Mouse (Mus musculus): ENCODE measurements around the gene Lmntd1. TPM values are rescaled to one million over a fixed set of nuclear protein-coding genes. Genes with fewer than 3 reads are reported as not detected.

Lmntd1 gene
- polyA plus RNA-seq, 1 experiment from 2014 or later, result not detected

DNA sequence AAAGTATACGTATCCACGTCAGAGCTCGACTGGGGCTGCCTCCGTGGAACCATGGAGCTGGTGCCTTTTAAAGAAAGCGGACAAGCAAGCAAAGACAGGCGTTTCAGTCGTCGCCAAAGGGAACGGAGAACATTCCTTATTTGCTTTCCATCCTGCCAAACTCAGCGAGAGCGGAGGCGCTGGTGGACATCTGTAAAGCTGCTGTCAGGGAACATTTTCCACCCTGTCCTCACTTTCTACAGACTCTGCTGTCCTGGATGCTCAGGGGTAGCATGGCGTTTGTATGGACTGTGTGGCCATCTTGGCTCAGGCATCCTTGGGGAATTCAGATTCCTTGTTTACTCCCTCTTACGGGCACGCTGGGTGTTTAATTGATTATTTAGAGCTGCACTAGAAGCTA, 186.7 kb downstream of the Lmntd1 start:
- ATAC-seq (ENCODE audit: insufficient read depth), result no peak
- Histone ChIP-seq H3K36me3 (replicated peaks) (no peaks in the 10 kb centered on the region), H3K27ac (replicated peaks) (no peak overlapping the region), H3K9me3 (replicated peaks) (no peaks in the 10 kb centered on the region), H3K27me3 (no peaks in the 10 kb centered on the region), H3K4me2 (no peak overlapping the region), H3K9ac (no peak overlapping the region), H3K4me1 (replicated peaks) (no peaks in the 10 kb centered on the region), H3K4me3 (replicated peaks) (no peak overlapping the region)
- 69% methylated on average over 15 of the region's 15 CpGs for WGBS (ENCODE audit: insufficient replicate concordance)

DNA sequence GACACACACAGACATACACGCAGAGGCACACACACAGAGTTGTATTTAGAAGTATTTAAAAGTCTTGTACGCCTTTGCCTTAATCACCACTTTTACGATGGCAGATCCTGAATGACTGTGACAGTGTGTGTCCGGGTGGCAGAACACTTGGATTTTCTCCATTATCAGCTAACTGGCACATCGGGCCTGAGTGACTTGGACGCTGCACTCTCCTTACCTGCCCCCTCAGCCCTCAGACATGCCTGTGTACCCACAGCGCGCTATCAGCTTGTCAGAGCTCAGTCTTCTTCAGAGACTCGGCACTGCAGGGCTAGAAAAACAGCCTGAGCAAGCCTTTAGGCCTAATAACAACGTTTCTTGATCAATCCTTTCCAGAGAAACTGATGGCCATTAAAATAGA, 187.6 kb downstream of the Lmntd1 start:
- no peak overlapping the region for H3K9ac ChIP-seq
- no peaks in the 10 kb centered on the region for H3K27me3 ChIP-seq
- no peak overlapping the region for H3K27ac ChIP-seq (replicated peaks)
- H3K36me3 ChIP-seq (replicated peaks), result no peaks in the 10 kb centered on the region
- H3K4me1 ChIP-seq (replicated peaks), result no peaks in the 10 kb centered on the region
- 66% methylated on average over 10 of the region's 10 CpGs for WGBS (ENCODE audit: insufficient replicate concordance)
- no peaks in the 10 kb centered on the region for H3K9me3 ChIP-seq (replicated peaks)
- H3K4me2 ChIP-seq, result no peak overlapping the region
- no peak for ATAC-seq (ENCODE audit: insufficient read depth)
- no peak overlapping the region for H3K4me3 ChIP-seq (replicated peaks)

DNA sequence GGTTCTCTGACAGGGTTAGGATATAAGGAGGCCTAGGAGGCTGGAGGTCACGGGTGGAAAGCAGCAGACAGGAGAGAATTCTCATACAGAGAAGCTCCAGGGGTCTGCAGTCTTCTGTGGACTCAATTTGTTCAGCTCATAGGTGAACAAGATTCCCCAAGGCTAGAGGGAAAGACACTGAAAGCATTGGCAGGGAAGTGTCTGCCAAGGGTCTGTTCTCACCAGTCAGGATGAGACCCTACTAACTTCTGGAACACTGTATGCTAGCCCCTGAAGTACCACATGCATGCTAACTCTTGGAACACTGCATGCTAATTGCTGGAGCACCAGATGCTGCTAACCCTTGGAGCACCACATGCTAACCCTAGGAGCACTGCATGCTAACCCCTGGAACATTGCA, 190.0 kb downstream of the Lmntd1 start:
- Histone ChIP-seq H3K4me3 (replicated peaks) (no peak overlapping the region), H3K27ac (replicated peaks) (no peak overlapping the region), H3K4me1 (replicated peaks) (no peaks in the 10 kb centered on the region), H3K4me2 (no peak overlapping the region), H3K9me3 (replicated peaks) (no peaks in the 10 kb centered on the region), H3K9ac (no peak overlapping the region), H3K27me3 (no peaks in the 10 kb centered on the region), H3K36me3 (replicated peaks) (no peaks in the 10 kb centered on the region)
- 9% methylated on average over 1 of the region's 1 CpGs for WGBS (ENCODE audit: insufficient replicate concordance)
- ATAC-seq (ENCODE audit: insufficient read depth), result no peak

DNA sequence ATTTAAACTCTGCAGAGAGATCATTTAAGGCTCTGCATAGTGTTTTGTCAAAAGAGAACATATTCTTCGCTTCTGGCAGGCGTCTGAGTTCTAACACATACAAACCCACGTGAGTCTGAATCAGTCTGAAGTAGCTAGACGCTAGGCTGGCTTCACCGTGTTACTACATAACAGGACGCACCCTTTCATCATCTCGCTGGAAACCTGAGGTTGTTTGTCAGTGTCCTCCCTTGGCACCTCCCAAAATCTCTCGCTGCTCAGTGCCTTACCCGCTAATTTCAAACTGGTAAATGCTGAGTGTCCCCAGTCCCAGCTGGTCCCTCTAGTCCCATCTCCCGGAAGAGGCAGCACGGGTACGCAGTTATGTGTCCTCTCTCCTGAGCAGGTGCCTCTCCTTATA, 190.6 kb downstream of the Lmntd1 start:
- no peak for ATAC-seq (ENCODE audit: insufficient read depth)
- 66% methylated on average over 12 of the region's 12 CpGs for WGBS (ENCODE audit: insufficient replicate concordance)
- H3K9me3 ChIP-seq (replicated peaks), result no peaks in the 10 kb centered on the region

DNA sequence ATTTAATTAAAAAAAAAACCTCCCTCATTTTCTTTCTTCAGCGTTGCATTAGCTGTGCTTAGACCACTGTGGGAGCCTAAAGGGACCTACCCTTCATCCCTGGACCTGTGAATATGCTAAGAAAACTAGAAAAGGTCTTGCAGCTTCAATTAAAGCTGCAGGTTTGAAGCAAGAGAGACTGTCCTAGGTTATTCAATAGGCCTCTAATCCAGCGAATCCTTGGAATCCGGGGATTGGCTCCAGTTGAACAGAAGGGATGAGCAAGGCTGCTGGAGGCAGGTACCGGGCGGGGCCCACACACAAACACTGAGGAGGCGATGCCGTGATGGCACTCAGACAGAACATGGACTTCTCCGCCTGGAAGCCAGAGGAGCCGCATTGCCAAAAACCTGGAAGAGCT, 192.5 kb downstream of the Lmntd1 start:
- no peak for ATAC-seq (ENCODE audit: insufficient read depth)
- H3K4me2 ChIP-seq, result no peak overlapping the region
- H3K4me3 ChIP-seq (replicated peaks), result no peak overlapping the region
- H3K27me3 ChIP-seq, result no peaks in the 10 kb centered on the region
- no peak overlapping the region for H3K27ac ChIP-seq (replicated peaks)
- H3K36me3 ChIP-seq (replicated peaks), result no peaks in the 10 kb centered on the region
- 71% methylated on average over 9 of the region's 9 CpGs for WGBS (ENCODE audit: insufficient replicate concordance)
- no peak overlapping the region for H3K9ac ChIP-seq
- H3K4me1 ChIP-seq (replicated peaks), result no peaks in the 10 kb centered on the region
- no peaks in the 10 kb centered on the region for H3K9me3 ChIP-seq (replicated peaks)

More for the DNA sequence above, 190.6 kb downstream of the Lmntd1 start:
- Histone ChIP-seq H3K27me3 (no peaks in the 10 kb centered on the region), H3K4me2 (no peak overlapping the region), H3K36me3 (replicated peaks) (no peaks in the 10 kb centered on the region), H3K9ac (no peak overlapping the region), H3K27ac (replicated peaks) (no peak overlapping the region), H3K4me3 (replicated peaks) (no peak overlapping the region), H3K4me1 (replicated peaks) (no peaks in the 10 kb centered on the region)

DNA sequence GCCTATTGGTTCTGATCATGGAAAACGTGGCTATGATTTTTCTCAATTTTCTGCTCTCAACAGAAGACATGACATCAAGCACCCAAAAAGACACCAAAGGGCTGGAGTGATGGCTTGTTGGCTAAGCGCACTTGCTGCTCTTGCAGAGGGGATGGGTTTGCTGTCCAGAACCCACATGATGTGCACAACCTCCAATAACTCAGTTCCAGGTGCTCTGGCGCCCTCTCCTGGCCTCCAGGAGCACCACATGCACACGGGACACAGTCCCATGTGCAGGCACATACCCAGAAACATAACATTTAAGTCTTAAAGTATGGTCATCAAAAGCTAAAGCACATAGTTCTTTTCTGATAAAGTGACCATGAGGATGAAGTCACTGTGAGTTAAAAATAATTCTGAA, 193.7 kb downstream of the Lmntd1 start:
- H3K27me3 ChIP-seq, result no peaks in the 10 kb centered on the region
- no peak for ATAC-seq (ENCODE audit: insufficient read depth)
- H3K4me2 ChIP-seq, result no peak overlapping the region
- H3K9ac ChIP-seq, result no peak overlapping the region
- H3K27ac ChIP-seq (replicated peaks), result no peak overlapping the region
- no peaks in the 10 kb centered on the region for H3K4me1 ChIP-seq (replicated peaks)
- no peak overlapping the region for H3K4me3 ChIP-seq (replicated peaks)
- H3K9me3 ChIP-seq (replicated peaks), result no peaks in the 10 kb centered on the region
- 47% methylated on average over 4 of the region's 4 CpGs for WGBS (ENCODE audit: insufficient replicate concordance)
- H3K36me3 ChIP-seq (replicated peaks), result no peaks in the 10 kb centered on the region

DNA sequence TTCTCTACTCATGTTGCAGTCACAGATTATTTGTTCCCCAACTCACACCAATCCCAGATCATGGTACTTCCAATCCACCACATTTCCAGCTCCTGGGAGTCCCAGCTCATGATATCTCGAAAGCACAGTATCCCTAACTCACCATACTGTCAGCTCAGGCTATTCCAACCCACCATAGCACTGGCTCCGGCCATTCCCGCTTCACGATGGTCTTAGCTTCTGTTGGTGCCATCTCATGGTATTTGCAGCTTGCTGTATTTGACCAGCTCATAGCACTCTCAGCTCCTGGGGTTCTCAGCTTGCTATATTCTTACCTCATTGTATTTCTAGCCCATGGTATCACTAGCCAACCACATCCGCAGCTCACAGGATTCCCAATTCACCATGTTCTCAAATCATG, 195.3 kb downstream of the Lmntd1 start:
- no peaks in the 10 kb centered on the region for H3K36me3 ChIP-seq (replicated peaks)
- H3K4me1 ChIP-seq (replicated peaks), result no peaks in the 10 kb centered on the region
- H3K4me3 ChIP-seq (replicated peaks), result no peak overlapping the region
- no peak for ATAC-seq (ENCODE audit: insufficient read depth)
- H3K9ac ChIP-seq, result no peak overlapping the region
- no peak overlapping the region for H3K27ac ChIP-seq (replicated peaks)
- H3K9me3 ChIP-seq (replicated peaks), result no peaks in the 10 kb centered on the region
- 82% methylated on average over 5 of the region's 5 CpGs for WGBS (ENCODE audit: insufficient replicate concordance)
- H3K27me3 ChIP-seq, result no peaks in the 10 kb centered on the region
- no peak overlapping the region for H3K4me2 ChIP-seq

DNA sequence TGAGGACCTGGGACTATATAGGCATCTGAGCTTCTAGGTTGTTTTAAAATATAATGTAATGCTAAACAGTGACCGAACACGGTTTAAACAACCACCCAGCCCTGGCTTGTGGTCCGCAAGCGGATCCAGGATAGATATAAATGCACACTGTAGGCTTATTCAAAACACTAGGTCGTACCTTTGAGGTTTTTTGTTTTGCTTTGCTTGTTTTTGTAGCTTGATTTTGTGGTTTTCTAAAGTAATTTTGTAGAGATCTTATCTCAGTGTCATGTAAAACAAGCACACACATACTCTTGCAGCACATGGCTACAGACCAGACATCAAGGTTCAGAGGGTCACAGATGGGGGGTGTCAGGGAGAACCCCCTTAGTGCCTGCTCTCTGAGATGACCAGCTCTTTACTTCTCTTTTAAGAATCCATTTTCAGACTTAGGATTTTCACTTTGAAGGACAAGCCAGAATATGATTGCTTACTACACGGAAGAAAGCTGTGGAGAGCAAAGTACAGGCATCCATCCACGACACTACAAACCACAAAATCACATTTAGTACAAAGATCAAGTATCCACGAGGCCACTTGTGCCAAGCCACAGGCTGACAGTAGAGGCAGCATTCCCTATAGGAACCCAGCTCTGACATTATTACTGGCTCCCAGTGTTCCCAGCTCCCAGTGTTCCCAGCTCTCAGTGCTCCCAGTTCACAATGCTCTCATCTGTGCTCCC, 196.2 kb downstream of the Lmntd1 start:
- ATAC-seq (ENCODE audit: insufficient read depth), result no peak
- Histone ChIP-seq H3K9me3 (replicated peaks) (no peaks in the 10 kb centered on the region), H3K27me3 (no peaks in the 10 kb centered on the region), H3K27ac (replicated peaks) (no peak overlapping the region), H3K9ac (no peak overlapping the region), H3K36me3 (replicated peaks) (no peaks in the 10 kb centered on the region), H3K4me2 (no peak overlapping the region), H3K4me3 (replicated peaks) (no peak overlapping the region), H3K4me1 (replicated peaks) (no peaks in the 10 kb centered on the region)
- WGBS (ENCODE audit: insufficient replicate concordance), result 54% methylated on average over 8 of the region's 8 CpGs

DNA sequence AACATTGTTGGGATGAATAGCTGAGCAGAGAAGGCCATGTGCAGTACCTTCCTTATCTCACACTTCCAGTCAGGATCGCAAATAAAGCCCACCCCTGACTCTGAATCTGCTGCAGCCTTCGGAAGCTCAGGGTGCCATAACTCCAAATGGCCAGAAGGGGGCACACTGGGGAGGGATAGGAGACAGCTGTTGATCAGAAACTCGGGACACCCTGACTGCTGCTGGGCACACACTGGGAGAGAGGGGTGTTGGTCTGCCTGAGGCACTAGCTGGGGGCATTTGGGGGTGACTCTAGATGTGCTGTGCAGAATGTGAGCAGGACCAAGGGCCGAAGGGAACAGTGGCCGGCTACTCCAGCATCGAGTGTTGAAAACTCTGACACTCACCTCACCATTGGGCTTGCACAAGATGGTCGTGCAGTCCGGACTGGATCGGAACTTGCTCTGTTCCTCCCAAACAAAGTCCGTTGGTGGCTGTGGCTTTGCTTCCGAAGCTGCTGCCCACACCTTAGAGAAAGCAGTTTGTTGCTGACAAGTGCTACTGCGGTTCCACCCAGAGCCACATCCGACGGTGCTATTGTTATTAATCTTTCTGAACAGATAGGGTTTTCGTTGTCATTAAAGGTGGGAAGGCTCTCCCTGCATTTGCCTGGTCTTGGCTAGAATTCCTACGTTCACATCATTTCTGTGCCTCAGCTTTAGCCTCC, 197.0 kb downstream of the Lmntd1 start:
- no peaks in the 10 kb centered on the region for H3K36me3 ChIP-seq (replicated peaks)
- H3K9ac ChIP-seq, result no peak overlapping the region
- H3K4me3 ChIP-seq (replicated peaks), result no peak overlapping the region
- no peaks in the 10 kb centered on the region for H3K27me3 ChIP-seq
- H3K27ac ChIP-seq (replicated peaks), result no peak overlapping the region
- ATAC-seq (ENCODE audit: insufficient read depth), result no peak
- no peaks in the 10 kb centered on the region for H3K4me1 ChIP-seq (replicated peaks)
- no peak overlapping the region for H3K4me2 ChIP-seq
- 54% methylated on average over 16 of the region's 16 CpGs for WGBS (ENCODE audit: insufficient replicate concordance)
- H3K9me3 ChIP-seq (replicated peaks), result no peaks in the 10 kb centered on the region

DNA sequence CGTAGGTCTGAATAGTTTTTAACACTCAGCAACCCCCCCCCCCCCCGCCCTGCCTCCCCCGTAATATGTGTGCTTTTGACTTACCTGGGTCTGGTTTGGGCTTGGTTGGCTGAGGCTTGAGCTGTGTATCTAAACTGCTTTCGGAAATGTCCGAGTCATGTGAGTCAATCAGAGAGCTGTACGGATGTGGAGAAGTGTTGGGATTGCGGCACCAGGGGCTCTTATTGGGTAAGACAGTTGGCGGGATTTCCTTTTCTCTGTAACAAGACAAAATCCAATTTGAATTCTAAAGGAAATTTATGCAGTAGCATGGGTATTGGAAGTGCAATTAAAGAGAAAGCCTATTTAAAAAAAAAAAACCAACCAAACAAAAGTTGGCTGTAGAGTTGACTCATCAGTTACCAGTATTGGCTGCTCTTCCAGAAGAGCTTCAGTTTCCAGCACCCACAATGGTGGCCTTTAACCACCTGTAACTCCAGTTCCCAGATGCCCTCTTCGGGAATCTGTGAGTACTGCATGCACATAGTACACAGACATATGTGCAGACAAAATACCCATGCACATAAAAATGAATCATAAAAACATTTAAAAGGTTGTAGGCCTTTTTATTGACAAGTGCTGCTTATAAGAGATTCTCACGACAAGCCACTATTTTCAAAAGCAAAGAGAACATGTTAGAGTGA, 209.6 kb downstream of the Lmntd1 start:
- Histone ChIP-seq H3K4me2 (no peak overlapping the region), H3K27ac (replicated peaks) (no peak overlapping the region), H3K9ac (no peak overlapping the region), H3K9me3 (replicated peaks) (no peaks in the 10 kb centered on the region), H3K4me3 (replicated peaks) (no peak overlapping the region), H3K27me3 (no peaks in the 10 kb centered on the region), H3K4me1 (replicated peaks) (no peaks in the 10 kb centered on the region), H3K36me3 (replicated peaks) (no peaks in the 10 kb centered on the region)
- no peak for ATAC-seq (ENCODE audit: insufficient read depth)
- 68% methylated on average over 10 of the region's 10 CpGs for whole genome bisulfite sequencing (ENCODE audit: insufficient replicate concordance)

DNA sequence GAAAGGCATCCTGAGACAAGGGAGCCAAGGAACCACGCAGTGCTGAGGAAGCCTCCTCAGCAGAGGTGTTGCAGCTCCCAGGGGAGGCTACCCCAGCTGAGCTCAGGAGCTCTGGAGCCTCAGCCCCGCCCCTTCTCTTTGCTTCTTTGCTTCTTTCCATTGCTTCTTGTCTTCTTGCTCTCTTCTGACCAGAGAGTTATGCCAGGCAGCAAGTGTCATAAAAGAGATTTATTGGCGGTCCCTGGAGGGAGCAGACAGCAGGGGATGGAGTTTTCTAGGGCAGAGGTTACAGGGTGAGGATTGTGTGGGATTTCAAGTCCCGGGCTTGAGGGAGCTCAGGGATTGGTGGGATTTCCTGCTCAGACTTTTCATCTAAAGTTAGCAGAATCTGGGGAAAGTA, 213.0 kb downstream of the Lmntd1 start:
- Histone ChIP-seq H3K4me3 (replicated peaks) (no peak overlapping the region), H3K4me2 (no peak overlapping the region), H3K27me3 (no peaks in the 10 kb centered on the region), H3K27ac (replicated peaks) (no peak overlapping the region), H3K36me3 (replicated peaks) (no peaks in the 10 kb centered on the region), H3K9me3 (replicated peaks) (no peaks in the 10 kb centered on the region), H3K4me1 (replicated peaks) (no peaks in the 10 kb centered on the region), H3K9ac (no peak overlapping the region)
- 29% methylated on average over 4 of the region's 4 CpGs for WGBS (ENCODE audit: insufficient replicate concordance)
- no peak for ATAC-seq (ENCODE audit: insufficient read depth)
